Mouse (Mus musculus): ENCODE results near the gene Zscan4-ps1. TPM values are rescaled to one million over a fixed set of nuclear protein-coding genes. Genes with fewer than 3 reads are reported as not detected.
"Not testable (repeated sequence)": the region's sequence is repeated elsewhere in the genome, so short reads cannot be mapped to it uniquely, and the experiment has no call there.

The Zscan4-ps1 gene
- not detected for total RNA-seq (2021)

- intact Hi-C loops (cut with DNase I); DNase-seq: not testable (repeated sequence)
Observed at GRCm38 (mm10) chr7:11069591-11069990, at the start of gene Zscan4-ps1. Gene Zscan4-ps1 (minus strand): TSS chr7:11069691.

Other genes with a start within 250 kb of the Zscan4-ps1 start
- gene Zscan4b, start 164.6 kb downstream of the Zscan4-ps1 start, total RNA-seq (2021): not detected
- not detected for gene Zscan4c, start 63.9 kb downstream of the Zscan4-ps1 start, total RNA-seq (2021)
- gene Zscan4d, start 96.5 kb upstream of the Zscan4-ps1 start, total RNA-seq (2021): not detected
- gene Zscan4e, start 241.0 kb upstream of the Zscan4-ps1 start, total RNA-seq (2021): not detected